ENCODE assay signal across 14 mouse cellular contexts in the genomic region with DNA sequence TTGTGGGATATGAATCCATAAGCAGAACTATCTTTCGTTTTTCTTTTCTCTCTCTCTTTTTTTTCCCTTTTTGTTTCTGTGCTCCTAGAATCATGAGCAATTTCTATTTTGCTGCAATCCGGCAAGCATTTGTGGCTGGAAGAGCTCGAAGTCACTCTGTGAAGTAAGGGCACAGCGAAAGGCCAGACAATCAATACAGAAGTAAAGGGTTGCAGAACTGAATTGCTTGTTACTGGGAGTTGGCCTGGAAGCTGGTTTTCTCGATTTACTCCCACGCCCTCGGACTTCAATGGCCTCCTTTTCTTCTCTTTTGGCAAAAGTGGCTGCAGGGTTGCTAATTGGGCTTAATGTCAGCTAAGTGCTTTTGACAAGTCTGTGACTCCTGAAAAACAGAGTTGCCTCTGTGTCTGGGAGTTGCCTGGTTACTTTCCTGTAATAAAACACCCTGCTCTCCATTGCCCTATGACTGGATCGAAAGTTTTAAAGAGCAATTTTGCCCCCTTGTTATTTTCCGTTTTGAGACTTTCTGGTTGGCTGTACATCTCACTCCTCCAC.
DNase-seq lines count a peak whose midpoint lies in the region; ATAC-seq lines count a peak whose summit lies in the region.
"Had no signal": no experiment of that assay in that cellular context is flagged by ENCODE, and none has a peak within 500 bp of the region (broad histone marks: within the 10 kb centered on the region; RNA-seq: fewer than 3 reads in every experiment).

No protein-coding gene starts in this region.

- 63% methylated on average over 9 of the region's 9 CpGs for WGBS in heart, embryonic 10.5 days
- 51% methylated on average over 9 of the region's 9 CpGs for WGBS in midbrain, embryonic 16.5 days

- no peak for ATAC-seq in midbrain, embryonic 16.5 days
- ATAC-seq: CD4-positive, CD25-positive, alpha-beta regulatory T cell, adult 4 months; Patski had no signal

- no peaks in the 10 kb centered on the region for H3K4me1 ChIP-seq in heart, embryonic 10.5 days
- peaks cover 2% of the 10 kb centered on the region for H3K4me1 ChIP-seq in midbrain, embryonic 16.5 days (ENCODE audit: control insufficient read depth, insufficient read depth, low read length)
- H3K4me1 ChIP-seq: embryonic facial prominence, embryonic 13.5 days; limb, embryonic 15.5 days; midbrain, embryonic 12.5 days had no signal

- H3K27ac ChIP-seq in heart, embryonic 10.5 days, result no peak overlapping the region
- no peak overlapping the region for H3K27ac ChIP-seq in midbrain, embryonic 16.5 days (ENCODE audit: low read length)
- H3K27ac ChIP-seq: embryonic facial prominence, embryonic 13.5 days; limb, embryonic 15.5 days; midbrain, embryonic 12.5 days had no signal

- no peak overlapping the region for H3K4me2 ChIP-seq in midbrain, embryonic 16.5 days (ENCODE audit: low read length)
- H3K4me2 ChIP-seq: embryonic facial prominence, embryonic 13.5 days; limb, embryonic 15.5 days; midbrain, embryonic 12.5 days had no signal

- no peak overlapping the region for H3K9ac ChIP-seq in midbrain, embryonic 16.5 days (ENCODE audit: low read depth, low read length)
- H3K9ac ChIP-seq: embryonic facial prominence, embryonic 13.5 days; limb, embryonic 15.5 days; midbrain, embryonic 12.5 days had no signal

- peak; percentile 3 to 5 for DNase-seq in layer of hippocampus, adult 8-10 months (ENCODE audit: low spot score in 2 of 2)
- no peak for DNase-seq in layer of hippocampus, adult 9-10 months (ENCODE audit: low spot score)
- peak; percentile 14 for DNase-seq in brain, adult 2 months (ENCODE audit: low read depth, low spot score)
- peak; percentile 19 for DNase-seq in embryo, embryonic 9.5 days (ENCODE audit: extremely low spot score)
- peak; percentile 39 for DNase-seq in hindlimb bud, embryonic 11.5 days (ENCODE audit: extremely low spot score, low read depth, low spot score)
- DNase-seq in lung, postnatal 25 days (ENCODE audit: low spot score), result no peak
- no peak for DNase-seq in heart, embryonic 10.5 days (ENCODE audit: low spot score)
- DNase-seq: adrenal gland, postnatal 10 days had no signal

- H3K9me3 ChIP-seq in heart, embryonic 10.5 days, result no peaks in the 10 kb centered on the region
- no peaks in the 10 kb centered on the region for H3K9me3 ChIP-seq in midbrain, embryonic 16.5 days (replicated peaks; ENCODE audit: control insufficient read depth, low read length, poor library complexity, severe bottlenecking)
- H3K9me3 ChIP-seq: embryonic facial prominence, embryonic 13.5 days; limb, embryonic 15.5 days; midbrain, embryonic 12.5 days had no signal

- no peak overlapping the region for H3K4me3 ChIP-seq in heart, embryonic 10.5 days
- H3K4me3 ChIP-seq in midbrain, embryonic 16.5 days (ENCODE audit: low read depth, low read length), result no peak overlapping the region
- H3K4me3 ChIP-seq: embryonic facial prominence, embryonic 13.5 days; limb, embryonic 15.5 days; midbrain, embryonic 12.5 days had no signal

- H3K27me3 ChIP-seq in heart, embryonic 10.5 days (ENCODE audit: insufficient read depth, poor library complexity, severe bottlenecking), result no peaks in the 10 kb centered on the region
- no peaks in the 10 kb centered on the region for H3K27me3 ChIP-seq in midbrain, embryonic 16.5 days (ENCODE audit: control insufficient read depth, insufficient read depth, low read depth, low read length)
- H3K27me3 ChIP-seq: embryonic facial prominence, embryonic 13.5 days; limb, embryonic 15.5 days; midbrain, embryonic 12.5 days had no signal

- no peaks in the 10 kb centered on the region for H3K36me3 ChIP-seq in heart, embryonic 10.5 days
- H3K36me3 ChIP-seq in midbrain, embryonic 16.5 days (ENCODE audit: control insufficient read depth, insufficient read depth, low read length), result no peaks in the 10 kb centered on the region
- H3K36me3 ChIP-seq: embryonic facial prominence, embryonic 13.5 days; limb, embryonic 15.5 days; midbrain, embryonic 12.5 days had no signal

Comparison
In these comparisons a context has a peak if more than half of its experiments do, and no peak if none do; other contexts are left out.
1. DNase-seq: peak in layer of hippocampus, adult 8-10 months (2 of 2), brain, adult 2 months (single experiment), embryo, embryonic 9.5 days (single experiment) and hindlimb bud, embryonic 11.5 days (single experiment); none in layer of hippocampus, adult 9-10 months (single experiment), lung, postnatal 25 days (single experiment) and heart, embryonic 10.5 days (single experiment).